Mouse (Mus musculus): ENCODE results near the gene Nupl1.

- TF ChIP-seq CTCF (IDR thresholded peaks at IDR 0.05; ENCODE audit: low read depth, low read length) (no peak), GATA1 (IDR thresholded peaks at IDR 0.05; ENCODE audit: borderline replicate concordance, low read length) (no peak), TAL1 (conservative IDR thresholded peaks at IDR 0.05; ENCODE audit: low read depth, low read length) (no peak), POLR2AphosphoS5 (IDR thresholded peaks at IDR 0.05; ENCODE audit: insufficient replicate concordance, low read depth, low read length) (no peak), GATA2 (IDR thresholded peaks at IDR 0.05; ENCODE audit: borderline replicate concordance, low read depth, low read length) (no peak)
Observed at GRCm38 (mm10) chr14:60188201-60188825, 62.9 kb downstream of the Nupl1 start.
